Mouse (Mus musculus): ENCODE measurements around the gene Atp8a2.

GRCm38 (mm10) chr14:59632067-59632466, 564.9 kb downstream of the Atp8a2 start:
- TF ChIP-seq CTCF (IDR thresholded peaks at IDR 0.05; ENCODE audit: low read depth) (no peak), EP300 (IDR thresholded peaks at IDR 0.05; ENCODE audit: low read depth) (no peak)

Data from heart, postnatal 0 days (tissue).